Mouse (Mus musculus): ENCODE measurements around the gene 4930469K13Rik.

Gene 4930469K13Rik

DNA sequence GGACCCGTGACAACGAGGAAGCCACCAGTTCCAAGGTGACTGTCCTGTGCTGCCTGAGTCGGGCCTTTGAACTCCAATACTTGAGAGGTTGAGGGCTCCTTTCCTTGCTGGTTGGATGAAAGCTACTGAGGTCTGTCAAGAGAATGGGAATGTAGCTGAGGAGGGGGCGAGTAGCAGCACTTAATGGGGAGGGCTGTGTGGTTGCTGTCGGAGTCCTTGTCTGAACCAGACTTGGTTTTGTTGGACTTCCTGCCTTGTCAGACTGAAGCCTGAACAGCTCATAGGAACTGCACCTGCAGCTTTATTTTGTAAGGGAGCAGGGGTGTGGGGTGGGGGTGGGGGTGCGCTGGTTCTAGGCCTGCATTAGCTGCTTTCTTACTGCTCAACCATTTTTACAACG, 19.8 kb downstream of the 4930469K13Rik start:
- no peak for DNase-seq

DNA sequence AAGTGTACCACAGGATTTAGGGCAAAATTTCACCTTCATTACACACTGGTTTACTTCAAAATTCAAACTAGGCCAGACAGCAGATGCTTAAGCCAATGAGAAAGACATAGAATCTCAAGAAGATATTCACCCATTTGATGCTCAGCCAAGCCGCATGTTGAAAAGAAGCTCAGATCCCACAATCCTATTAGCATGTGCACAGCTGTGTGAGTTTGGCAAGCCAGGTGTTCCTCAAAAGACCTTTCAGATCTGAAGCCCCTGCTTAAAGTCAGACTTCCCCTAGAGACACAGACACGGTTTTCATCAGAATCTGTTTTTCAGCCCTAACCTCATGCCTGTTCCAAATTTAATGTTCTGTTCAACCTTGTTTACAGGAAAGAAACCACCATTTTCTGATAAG, 20.5 kb downstream of the 4930469K13Rik start:
- DNase-seq = no peak

GRCm38 (mm10) chr11:34073776-34074175, 24.6 kb downstream of the 4930469K13Rik start:
- no peak for DNase-seq

GRCm38 (mm10) chr11:34072309-34072708, 26.0 kb downstream of the 4930469K13Rik start:
- peak; percentile 56 for DNase-seq

DNA sequence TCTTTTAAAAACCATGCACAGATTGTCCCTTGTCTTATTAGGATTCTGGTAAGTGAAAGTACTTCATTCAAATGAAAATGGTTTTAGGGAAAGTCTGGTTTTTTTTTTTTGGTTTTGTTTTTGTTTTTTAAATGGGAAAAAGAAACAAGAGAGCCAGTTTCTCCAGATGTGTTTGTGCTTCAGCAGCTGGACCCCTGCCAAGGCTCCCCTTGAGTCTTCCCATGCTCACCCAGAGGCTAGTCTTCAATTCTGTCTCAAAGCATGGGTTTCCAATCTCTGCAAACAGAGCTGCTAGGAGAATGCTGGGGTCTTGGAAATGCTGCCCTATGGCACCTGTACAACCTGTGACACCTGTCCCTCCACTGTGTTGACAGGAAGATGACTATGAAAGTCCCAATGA, 27.8 kb downstream of the 4930469K13Rik start:
- DNase-seq = no peak

- peak; percentile 43 for DNase-seq
These were observed 34.5 kb downstream of the 4930469K13Rik start for GRCm38 (mm10) chr11:34063702-34064485.

- DNase-seq = no peak
These were observed 35.1 kb downstream of the 4930469K13Rik start for GRCm38 (mm10) chr11:34063257-34063656.

DNA sequence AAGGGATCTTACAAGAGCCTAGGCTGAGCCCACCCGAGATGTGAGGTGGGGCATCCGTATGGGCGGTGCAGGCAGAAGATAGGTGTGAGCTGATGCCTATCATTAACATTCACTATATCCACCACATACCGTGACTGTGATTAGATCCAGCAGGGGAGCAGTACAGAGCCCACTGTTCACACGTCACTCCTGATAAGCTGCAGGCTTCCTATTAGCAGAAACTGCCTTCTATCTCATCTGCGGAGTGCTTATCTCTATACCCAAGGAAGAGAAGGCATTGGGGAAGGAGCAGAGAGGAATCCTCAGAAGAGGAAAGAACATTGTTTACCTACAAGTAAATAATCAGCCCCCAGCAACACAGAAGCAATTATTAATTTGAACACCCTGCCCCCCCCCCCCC, 36.6 kb downstream of the 4930469K13Rik start:
- DNase-seq = no peak

DNA sequence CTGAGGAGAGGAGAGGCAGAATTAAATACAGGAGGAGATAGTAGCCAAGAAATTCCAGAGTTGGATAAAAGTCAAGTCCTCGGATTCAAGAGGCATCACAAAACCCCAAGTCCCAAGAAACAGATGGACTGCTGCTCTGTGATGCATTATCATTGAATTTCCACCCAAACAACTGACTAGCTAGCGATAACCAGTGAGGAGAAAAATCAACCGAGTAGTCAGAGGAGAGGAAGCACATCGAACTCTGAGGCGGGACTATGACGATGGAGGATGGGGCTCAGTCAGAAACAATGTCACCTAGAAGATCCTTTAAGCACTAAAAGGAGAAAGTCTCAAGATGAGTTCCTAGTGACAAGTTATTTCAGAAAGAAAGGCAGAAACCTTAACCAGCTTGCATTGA, 39.4 kb downstream of the 4930469K13Rik start:
- no peak for DNase-seq

GRCm38 (mm10) chr11:34058332-34058731, 40.0 kb downstream of the 4930469K13Rik start:
- no peak for DNase-seq

GRCm38 (mm10) chr11:34056715-34057114, 41.6 kb downstream of the 4930469K13Rik start:
- DNase-seq = no peak

DNA sequence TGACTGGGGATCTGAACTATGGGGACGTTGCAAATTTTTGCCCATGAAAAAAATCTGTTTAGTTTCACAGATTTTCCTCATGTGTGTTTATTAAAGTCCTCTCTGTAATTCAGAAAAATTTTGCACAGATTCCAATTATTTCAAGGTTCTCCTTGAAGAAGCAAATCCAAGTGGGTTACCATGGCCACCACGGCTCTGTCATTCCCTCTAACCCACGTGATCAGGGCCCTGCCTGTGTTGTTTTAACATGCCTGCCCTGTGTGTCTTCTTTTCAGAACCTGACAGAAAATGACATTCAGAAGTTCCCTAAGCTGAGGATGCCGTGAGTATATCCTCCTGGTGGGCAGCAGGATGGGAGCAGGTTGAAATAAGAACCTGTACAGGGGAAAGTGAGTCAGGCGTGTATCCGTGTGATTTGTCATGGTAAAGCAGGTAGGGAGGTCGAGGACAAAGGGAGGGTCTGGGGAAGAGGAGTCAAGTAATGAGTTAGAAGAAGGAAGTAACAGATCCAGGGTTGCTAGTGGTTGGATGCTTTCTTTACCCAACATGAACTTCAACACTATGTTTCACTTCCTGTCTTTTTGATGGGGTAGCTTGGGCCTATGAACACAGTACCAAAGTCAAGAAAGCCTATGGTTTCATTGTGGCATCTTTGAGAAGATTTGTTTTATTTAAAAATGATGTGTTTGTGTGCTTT, 44.2 kb downstream of the 4930469K13Rik start:
- no peak for DNase-seq

DNA sequence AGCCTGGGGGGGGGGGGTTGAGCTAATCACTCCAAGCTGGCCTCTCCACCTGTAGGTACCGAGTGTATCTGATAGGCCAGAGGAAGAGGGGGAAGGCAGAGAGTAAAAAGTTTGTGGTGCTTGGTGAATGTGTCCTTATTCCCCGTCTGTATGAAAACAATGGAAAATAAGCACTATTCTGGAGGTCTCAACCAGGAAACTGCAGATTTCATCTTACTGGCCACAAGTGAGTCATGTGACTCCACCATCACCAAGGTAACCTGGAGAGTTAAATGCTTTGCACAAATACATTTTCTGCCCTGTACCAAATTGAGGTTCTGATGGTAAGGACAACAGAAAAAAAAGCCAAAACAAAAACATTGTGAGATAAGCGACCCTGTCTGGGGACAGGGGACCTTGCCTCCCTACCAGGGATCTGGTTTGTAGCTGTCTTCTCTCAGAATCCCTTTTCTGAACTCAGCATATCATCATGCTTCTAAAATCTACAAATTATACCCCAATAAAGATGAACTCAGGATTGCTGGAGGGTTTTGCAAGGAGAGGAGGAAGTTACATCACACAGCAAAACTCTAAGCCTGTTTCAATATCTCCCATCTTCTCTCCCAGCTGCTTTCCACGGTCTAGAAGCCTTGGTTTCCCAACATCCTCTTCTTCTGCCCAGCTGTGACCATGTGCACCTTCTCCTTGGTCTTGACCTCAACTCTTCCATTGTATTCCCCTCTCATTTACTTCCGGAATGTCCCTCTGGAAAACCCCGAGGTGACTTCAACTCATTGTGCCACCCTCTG, 45.1 kb downstream of the 4930469K13Rik start:
- DNase-seq = no peak

- DNase-seq = no peak
These were observed 47.7 kb downstream of the 4930469K13Rik start for GRCm38 (mm10) chr11:34050643-34051042.

DNA sequence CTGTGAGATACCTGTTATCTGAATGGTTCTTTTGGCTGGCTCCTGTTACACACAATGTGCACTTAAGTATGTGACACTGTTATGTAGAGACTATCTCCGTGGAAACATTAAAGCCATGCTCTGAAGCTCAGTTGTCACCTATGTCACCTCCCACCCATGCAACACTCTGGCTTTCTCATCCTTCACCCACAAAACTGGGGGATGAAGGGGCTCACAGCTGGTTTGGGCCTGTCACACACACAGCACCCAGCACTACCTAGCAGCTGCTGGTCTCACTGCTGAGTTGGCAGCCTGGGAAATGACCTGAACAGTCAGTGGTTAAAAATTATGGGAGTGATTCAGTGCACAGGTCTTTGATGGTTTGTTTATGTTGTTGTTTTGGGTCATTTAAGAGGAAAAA, 48.3 kb downstream of the 4930469K13Rik start:
- no peak for DNase-seq

GRCm38 (mm10) chr11:34049125-34049379, 49.3 kb downstream of the 4930469K13Rik start:
- no peak for DNase-seq

DNA sequence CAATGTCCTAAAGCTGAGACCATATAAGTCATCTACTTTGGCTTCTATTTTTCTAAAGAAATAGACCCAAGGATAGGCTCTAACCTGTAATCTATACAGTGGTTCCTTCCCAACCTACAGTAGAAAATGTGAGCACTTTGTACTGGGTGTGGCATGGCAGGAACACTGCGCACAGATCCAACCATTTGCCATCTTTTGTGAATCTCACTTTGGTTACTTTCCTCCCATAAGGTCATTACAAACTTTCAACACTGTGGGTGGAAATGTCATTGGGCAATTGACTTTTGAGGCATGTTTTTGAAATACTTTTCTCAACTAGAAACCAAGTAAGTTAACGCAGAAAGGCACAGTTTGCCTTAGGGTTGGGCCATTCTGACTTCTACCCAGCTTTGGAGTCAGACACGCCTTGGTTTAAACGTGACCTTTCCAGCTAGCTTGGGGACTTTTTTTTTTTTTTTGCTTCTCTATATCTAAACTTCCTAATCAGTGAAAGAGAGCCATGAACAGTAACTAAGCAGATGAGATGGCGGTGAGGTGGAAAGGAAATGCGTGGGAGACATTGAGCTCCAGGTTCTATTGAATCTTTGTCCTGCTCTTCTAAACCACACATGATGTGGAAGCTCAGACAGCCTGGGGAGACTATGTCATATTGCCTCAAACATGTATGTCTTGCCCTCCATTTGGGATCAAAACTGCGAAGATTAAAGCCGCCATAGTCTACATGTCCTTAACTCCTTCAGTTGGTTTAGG, 49.8 kb downstream of the 4930469K13Rik start:
- no peak for DNase-seq

- DNase-seq = no peak
These were observed 50.8 kb downstream of the 4930469K13Rik start for GRCm38 (mm10) chr11:34047542-34047937.

- DNase-seq = peak; percentile 14
These were observed 51.4 kb downstream of the 4930469K13Rik start, which contains the start of gene Lcp2 for GRCm38 (mm10) chr11:34046767-34047541. Lcp2 (plus strand) TSS chr11:34046920.

DNA sequence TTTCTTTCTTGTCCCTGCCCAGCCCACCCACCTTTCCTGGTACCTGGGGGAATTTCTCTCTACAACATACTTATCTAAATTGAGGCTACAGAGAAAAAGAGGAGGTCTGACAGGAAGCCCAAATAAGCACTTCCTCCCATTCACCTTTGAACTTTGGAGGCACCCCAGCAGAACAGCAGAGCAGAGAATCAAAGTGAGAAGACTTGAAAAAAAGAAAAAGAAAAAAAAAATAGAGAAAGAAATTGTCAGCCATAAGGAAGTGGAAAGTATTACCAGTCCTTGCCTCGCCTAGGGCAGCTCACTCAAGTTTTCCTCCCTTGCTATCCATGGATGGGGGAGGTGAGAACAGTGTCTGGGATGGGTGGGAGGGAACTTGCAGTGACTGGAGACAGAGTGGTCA, 55.5 kb downstream of the 4930469K13Rik start:
- DNase-seq = no peak

DNA sequence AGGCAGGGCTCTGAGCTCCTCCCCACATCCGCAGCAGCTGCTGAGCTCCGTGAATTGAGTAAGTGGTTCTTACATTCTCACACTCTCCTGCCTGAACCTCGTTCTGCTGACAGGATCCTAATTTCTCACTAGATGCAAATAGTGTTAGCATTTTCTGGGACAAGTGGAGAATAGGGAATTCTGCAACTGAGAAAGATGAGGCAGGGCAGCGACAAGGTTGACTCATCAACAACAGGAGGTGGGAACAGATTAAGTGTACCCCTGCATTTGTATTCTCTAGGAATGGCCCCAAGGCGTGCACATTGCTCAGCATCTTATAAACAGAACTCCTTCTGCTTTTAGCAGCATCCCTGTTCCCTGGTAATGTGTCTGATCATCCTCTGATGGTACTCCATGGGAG, 58.3 kb downstream of the 4930469K13Rik start:
- no peak for DNase-seq

Measured in layer of hippocampus, adult 9-11 months (tissue).